Mouse (Mus musculus) megakaryocyte, adult 5-6 weeks (primary cell): ENCODE results near the gene Myg1. TPM values are rescaled to one million over a fixed set of nuclear protein-coding genes. Genes with fewer than 3 reads are reported as not detected.

Experiments
- ATAC-seq: 2 replicates; pipeline ENCODE4 v1.8.0; 2016; ENCODE audit warnings: mild to moderate bottlenecking, inconsistent platforms; ENCODE audit not compliant: poor library complexity, severe bottlenecking
- total RNA-seq, 2 experiments: library from RNA; stranded (forward) in 1 of 2; stranded (reverse) in 1 of 2; fragments of 153-499, 151-499 nt in 1 of 2; fragments of 221-1000, 200-1000 nt in 1 of 2; gene quantifications; 2 replicates each; pipeline versions ENCODE4 v1.2.3 to v1.2.4; 2015 to 2017

Gene Myg1
- total RNA-seq, 2 experiments from 2014 or later: 28.4 to 47.8 TPM

DNA sequence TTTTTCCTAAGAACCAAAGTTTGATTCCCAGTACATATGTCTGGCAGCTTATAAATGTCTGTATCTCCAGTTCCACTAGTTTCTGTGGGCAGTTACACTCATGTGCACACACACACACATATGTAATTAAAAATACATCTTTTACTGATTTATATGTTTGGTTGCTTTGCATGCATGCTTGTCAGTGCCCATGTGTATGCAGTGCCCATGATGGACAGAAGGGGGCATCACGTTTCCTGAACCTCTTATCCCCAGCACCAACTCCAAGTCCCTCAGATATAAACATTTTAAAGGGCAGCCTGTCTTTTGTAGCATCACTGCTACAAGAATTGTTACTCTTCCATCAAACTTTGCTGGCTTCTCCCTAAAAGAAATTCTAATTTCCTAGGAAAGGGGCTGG lies 10.1 kb downstream of the Myg1 start:
- ATAC-seq: peak; percentile 67

DNA sequence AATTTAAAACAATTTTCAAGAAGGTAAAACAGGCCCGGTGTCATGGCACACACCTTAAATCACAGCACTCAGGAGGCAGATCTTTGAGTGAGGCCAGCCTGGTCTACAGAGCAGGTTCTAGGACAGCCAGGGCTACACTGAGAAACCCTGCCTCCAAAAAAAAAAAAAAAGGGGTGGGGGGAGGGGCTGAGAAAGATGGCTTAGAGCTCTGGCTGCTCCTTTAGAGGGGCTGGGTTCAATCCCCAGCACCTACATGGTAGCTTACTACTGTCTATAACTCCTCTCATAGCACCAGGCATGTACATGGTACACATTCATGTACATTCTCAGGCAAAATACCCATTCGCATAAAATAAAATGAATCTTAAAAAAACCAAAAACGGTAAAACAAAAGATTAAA lies 13.0 kb downstream of the Myg1 start:
- ATAC-seq: no peak

DNA sequence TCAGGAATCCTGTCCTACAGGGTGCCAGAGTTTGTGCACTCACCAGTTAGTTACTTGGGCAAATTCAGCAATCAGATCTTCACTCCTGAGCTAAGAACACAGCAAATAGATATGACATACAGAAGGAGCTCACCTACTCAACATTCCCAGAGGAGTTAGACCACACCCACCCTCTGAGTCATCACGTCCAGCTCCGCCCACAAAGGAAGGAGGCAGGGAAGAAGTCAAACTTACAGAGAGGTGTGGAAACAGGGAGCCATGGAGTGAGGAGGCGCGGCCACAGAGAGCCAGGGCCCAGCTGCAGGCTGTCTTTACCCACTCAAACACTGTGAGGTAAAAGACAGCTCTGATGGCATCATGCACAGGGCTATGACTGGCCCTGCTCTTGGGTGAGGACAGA lies 14.9 kb downstream of the Myg1 start:
- ATAC-seq: no peak

DNA sequence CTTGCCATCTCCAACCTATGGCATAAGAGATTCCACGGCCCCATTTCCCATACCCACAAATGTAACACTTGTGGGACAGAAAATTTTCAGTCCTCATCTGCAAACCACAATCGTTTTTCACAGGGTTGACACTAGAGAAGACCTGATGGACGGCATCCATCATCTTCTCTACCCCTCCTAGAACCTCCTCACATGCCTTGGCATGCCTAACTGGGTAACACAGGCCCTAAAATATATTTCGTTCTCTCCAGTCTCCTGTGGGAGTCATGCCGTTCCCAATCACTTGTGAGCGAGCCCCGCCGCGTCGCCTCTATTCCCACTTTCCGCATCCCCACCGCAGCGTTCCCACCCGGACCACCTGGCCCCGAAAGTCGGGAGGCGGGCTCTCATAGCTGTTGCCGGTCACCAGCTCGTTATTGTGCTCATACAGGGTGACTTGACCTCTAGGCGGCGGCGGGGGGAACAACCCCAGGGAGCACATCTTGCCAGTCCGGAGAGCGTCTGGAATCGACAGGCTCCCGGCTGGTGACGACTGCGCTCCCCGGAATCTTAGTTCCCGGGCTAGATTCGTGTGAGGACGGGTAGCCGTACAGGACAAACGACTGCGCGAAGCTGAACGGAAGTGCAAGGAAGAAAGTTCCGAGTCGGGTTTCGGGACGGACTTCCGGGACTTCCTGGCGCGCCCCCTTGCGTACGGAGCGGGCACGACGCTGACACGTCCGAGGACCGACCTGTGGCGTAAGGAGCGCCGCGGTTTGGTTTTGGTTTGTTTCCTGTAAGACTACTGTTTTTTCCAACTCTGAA lies 18.8 kb downstream of the Myg1 start, which contains the start of gene Aaas:
TSS of gene Aaas (minus strand) at position 634 of the 804 bp plus-strand sequence.
- ATAC-seq: peak; percentile 98

DNA sequence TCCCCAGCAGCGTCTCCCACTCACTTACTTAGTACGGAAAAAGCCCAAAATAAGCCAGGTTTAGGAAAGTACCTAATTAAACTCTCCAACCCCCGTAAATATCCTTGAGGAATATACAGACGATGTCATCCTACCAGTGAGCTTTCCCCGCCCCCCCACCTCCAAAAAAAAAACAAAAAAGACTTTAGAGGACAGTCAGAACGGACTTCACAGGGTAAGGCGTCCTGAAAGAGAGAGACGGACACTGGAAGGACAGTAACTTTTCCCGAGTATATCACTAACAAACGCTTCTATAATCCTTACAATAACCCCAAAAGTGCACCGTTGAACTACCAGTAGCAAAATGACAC lies 19.4 kb downstream of the Myg1 start:
- peak; percentile 16 for ATAC-seq

DNA sequence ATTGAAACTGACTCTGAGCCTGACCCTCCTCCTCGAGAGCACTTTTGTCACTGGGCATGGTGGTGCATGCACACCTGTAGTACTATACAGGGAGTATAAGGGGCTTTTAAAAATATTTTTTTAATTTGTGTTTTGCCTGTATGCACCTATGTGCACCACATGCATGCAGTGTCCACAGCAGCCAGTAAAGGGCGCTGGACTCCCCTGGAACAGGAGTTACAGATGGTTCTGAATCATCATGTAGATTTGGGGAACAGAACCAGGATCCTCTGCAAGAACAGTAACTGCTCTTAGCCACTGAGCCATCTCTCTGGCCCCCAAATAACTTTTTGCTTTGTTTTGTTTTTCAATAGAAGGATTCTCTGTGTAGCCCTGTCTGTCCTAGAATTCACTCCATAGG lies 20.7 kb downstream of the Myg1 start:
- ATAC-seq: no peak

DNA sequence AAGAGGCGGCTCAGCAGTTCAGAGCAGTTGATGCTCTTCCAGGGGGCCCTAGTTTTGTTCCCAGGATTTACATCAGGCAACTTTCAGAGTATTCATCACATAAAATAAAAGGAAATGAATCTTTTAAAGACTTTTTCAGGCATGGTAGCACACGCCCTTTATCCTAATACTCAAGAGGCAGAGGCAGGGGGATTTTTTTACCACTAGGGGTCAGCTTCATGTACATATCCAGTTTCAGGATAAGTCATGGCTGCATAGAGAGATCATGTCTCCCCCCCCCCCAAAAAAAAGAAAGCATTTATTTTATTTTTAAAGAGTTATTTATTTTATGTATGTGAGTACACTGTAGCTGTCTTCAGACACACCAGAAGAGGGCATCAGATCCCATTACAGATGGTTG lies 22.5 kb downstream of the Myg1 start:
- ATAC-seq: no peak

DNA sequence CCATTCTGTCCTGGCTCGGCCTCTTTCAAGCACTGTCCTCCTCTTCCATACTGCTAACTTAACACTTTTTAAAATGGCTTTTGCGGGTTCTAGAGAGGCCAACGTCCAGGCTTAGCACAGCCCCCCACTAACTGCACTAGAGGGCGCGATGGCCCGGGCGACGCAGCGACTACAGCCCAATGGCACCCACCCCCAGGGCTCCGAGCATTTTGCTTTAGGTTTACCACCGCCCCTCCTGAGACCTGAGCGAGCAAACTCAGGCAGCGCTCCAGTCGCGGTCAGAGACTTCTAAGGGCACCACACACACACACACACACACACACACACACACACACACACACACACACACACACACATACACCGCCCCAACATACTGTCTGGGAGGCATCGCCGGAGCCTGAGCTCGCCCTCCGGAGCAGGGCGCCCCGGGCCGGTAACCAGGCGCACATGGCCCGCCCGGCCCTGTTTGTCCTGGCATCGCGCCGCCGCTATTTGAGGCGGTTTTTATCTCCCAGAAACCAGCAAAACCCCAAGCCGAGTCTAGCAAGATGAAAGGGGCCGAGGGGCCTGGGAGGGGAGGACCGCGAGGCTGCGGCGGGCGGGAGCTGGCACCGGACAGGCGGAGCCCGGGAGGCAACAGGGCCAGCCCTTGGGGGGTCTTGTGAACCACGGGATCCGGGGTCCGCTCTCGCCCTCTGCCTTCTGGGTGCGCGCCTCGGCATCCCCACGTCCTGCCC lies 23.8 kb downstream of the Myg1 start:
- no peak for ATAC-seq

DNA sequence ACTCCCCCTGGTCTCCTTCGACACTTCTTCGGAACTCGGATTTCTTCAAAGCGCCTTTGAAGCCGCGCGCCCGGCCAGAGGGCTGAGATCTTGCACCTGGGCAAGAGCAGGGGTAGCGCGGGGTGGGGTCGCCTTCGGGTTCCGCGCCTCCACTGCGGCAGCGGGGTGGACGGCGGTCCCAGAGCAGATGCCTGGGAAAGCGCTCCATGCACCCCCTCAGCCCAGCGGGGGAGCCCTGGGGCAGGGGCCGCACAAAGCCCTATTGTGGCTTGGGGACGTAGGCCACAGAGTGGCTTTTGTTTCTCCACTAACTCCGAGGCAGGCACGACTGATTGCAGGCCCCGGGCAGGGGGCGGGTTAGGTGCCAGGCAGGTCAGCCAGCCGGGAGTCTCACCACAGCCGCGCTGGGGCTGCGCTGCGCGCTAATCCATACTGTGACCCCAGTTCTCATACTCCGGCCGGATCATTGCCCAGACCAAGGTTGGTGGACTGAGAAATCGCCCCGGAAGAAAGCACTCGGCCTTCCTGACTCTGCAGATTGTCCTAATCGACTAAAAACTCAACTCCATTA lies 24.4 kb downstream of the Myg1 start:
- no peak for ATAC-seq

DNA sequence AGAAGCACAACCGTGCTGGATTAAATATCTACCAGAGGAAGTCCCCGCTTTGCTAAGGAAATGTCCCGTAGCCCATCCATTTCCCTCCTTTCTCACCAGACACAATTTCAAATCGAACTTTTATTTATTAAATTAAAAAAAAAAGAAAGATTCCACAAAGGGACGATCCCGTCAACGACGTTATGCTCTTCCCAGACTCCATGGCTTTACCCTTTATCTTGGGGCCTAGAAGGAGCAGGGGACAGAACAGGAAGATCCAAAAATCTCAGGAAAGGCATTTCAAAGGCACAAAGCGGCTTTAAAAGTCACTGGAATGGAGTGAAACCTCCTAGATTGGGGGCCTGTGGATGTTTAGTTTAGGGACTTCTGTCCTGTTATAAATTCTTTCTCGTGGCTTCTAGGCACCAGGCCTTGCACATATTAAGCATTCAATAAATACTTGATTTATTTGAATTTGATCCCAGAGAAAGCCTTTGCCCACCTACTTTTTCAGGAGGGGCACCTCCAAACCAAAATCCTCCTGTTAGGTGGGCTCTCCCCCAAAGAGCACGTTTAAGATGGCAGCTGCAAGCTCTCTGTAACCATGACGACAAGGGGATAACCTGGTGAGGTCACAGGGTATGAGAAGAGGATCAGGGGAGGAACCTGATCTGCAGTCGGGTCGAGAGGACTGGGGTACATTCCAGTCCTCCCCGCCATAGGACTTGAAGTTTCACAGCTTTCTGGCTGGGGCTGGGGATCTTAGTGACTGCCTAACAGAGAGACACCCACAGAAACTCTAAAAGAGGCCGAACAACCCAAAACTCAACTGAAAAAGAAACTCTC lies 25.2 kb downstream of the Myg1 start:
- no peak for ATAC-seq

DNA sequence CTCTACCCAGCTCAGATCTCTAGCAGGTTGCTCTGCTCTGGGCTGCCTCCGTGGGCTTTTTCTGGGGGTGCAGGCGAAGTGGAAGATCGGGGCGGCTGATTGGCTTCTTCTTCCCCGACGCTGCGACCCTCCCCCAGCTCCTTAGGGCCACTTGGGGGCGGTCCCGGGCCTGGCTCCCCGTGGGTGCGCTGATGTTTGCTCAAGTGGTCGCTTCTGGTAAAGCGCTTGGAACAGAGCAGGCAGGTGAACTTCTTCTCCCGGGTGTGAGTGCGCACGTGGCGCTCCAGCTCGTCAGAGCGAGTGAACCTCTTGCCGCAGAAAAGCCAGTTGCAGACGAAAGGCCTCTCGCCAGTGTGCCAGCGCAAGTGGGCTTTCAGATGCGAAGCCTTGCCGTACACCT lies 26.6 kb downstream of the Myg1 start:
- ATAC-seq: 0 out of 2 replicates have a peak, but pooled peaks have one; percentile 7

DNA sequence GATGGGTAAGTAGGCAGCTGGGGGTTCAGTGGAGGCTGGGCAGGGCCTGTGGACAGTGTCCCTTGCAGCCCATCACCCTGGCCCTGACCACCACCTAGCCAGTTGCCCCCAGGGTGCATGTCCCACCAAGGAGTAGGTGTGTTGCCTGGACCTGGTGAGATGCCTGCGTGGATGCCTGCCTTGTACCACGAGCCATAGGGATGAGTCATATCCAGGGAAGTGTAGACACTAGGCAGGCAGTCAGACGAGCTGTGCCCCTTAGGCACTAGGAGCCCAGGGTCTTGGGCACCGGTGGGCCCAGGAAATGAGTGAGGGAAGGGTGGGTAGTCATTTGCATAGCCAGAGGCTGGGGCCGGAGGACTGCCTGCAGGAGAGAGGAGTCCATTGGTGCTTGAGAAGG lies 27.3 kb downstream of the Myg1 start:
- no peak for ATAC-seq

DNA sequence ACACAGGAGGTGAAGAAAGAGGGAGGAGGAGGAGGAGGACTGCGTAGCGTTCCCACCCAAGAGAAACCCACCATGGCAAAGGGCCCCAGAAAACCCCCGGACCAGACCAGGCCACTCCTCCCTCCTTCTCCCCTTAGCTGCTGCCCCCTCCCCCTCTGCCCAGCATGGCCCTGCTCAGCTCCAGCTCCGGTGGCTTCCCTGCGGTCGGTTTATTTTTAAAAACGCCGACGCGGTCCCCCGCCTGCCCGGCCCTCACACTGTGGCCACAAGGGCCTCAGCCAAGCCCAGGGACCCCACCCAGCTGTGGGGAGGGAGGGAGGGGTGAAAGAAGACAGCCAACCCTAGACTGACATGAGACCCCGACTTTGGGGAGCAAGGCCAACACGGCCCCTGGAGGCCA lies 31.1 kb downstream of the Myg1 start:
- peak; percentile 38; the same call in 1 of the 2 replicates for ATAC-seq

DNA sequence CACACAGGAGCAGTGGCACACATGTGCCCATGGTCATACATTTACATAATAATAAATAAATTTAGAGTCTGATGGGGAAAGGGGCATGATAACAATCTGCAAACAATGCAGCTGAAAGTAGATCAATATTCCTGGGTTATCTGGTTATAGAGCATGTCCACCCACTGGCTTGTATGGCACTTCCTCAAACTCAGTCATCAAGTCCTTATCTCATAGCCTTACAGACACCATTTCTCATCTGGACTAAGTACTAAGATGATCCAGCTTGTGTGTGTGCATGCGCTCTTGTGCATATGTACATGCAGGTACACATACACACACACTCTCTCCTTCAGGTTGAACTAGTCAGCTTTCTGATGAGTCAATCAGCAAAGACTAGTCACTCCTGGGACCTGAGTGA lies 33.2 kb downstream of the Myg1 start:
- ATAC-seq: no peak

DNA sequence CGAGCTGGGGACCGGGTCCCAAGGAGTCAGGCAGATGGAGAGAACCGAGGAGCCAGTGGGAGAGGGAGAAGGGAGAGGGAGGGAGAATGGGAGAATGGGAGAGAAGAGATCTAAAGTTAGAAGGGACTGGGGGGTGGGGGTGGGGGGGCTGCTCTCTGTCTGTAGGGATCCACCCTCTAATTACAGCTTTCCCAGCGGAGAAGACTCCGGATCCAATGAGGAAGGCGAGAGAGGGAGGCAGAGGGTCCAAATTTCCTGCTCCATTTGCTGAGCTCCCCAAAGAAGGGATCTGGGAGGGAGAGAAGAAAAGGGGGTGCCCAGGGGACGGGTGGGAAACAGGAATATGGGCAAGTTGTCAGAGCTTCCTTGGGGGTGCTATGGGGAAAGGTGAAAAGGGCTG lies 34.7 kb downstream of the Myg1 start:
- no peak for ATAC-seq

DNA sequence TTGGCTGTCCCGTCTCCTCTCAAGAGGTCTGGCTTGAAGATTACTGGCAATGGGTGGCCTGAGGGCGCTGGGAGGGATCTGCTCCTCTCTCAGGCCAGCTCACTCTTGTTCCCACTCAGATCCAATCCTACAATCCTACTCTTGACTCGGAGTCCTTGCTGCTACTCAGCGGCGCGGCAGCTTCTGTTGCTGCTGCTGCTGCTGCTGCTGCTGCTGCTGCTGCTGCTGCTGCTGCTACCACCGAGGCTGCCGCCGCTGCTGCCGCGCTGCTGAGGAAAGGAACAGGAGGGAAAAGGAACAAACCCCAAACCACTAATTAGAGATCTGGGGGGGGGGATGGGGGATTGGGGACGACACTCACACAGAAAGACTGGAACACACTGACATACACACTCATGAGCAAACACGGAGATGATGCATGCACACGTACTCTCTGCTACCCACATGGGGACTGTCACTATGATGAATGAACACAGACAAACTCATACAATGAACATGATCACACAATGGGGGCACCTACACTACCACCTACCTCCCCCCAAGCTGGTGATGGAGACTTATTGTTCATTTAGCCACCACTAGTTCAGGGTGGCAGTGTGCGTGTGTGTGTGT lies 35.3 kb downstream of the Myg1 start, which contains the start of gene Sp7:
TSS of gene Sp7 (minus strand) at position 450 of the 612 bp plus-strand sequence.
- no peak for ATAC-seq

DNA sequence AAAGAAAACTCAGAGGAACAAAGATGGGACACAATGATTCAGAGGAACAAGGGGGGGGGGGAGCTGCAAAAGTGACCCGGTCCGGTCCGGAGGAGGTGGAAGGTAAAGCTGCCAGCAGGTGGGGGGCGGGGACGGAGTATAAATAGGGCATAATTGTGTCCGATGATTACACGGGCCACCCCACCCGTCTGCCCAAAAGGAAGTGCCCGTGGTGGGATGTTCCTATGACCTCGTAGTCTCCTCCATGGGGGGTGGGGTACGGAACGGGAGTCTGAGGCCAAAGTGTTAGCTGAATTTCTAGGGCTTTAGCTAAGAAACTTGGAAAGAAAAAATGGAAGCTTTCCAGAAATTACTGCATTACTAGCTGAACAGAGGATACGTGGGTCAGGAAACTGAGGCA lies 38.5 kb downstream of the Myg1 start:
- ATAC-seq: no peak

DNA sequence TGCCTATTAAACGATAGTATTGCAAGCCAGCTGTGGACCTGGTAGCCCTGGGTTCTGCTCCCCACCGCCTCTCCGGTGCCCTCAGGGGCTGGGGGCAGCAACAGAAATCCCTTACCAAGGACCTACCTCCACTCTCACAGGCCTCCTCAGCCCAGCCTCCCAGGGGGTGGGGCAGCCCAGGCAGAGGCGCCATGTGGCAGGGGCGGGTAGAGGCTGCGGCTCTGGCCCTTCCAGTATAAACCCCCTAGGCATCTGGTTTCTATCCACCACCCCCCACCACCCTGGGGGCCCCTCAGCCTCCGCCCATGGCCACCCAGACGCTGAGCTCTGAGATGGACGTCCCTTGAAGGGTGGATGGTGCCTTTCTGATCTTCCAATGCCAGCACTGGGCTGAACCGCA lies 39.2 kb downstream of the Myg1 start:
- no peak for ATAC-seq

DNA sequence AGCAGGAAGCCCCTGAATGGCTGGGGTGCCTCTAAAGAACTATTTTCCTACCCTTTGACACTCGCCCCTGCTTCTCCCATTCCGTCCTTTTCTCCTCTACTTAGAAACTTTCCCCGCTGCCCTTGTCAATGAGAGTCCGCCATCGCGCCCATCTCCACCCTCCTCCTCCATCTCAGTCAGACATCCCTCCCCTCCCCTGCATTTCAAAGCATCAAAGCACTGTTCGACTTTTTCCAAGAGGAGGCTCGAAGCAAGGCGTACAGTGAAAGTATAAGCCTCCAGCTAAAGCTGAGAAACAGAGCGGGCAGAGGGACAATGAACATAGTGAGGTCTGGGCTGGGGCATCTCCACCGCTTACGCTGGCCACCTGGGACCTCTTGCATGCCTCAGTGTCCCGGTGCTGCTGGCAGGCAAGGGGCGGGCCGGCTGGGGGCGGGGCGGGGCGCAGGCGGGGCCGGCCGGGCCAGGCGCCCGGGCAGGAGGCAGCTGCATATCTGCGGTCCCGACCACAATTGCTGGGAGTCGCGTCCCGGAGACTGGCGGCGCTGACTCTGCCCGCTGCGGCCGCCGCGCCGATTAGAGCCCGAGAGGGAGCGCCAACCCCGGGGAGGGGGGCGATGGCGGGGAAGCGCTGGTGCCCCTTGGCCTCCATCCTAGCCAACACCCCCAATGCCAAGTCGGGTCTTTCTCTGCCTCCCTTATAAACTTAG lies 45.1 kb downstream of the Myg1 start:
- peak; percentile 70 for ATAC-seq

DNA sequence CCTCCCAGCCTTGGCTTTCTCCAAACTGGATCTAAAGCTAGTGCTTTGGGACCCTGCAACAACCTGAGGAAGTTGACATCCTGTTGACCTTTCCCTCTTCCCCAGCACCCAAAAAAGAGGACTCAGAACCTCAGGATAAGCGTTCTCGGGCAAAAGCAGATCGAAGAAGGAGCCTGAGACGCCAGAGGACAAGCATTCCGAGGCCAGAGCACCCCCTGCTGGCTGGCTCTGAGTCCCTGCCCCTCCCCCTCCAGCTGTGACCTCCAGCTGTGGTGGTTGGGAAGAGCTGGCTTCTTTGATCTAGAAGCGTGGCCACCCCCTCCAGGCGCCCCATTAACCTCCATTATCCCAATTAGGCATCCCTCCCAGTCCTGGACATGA lies 45.6 kb downstream of the Myg1 start:
- ATAC-seq: peak; percentile 85
